Mouse (Mus musculus): ENCODE results near the gene Sept12. TPM values are rescaled to one million over a fixed set of nuclear protein-coding genes. Genes with fewer than 3 reads are reported as not detected.

The Sept12 gene
- polyA plus RNA-seq, 1 experiment from 2014 or later = not detected

DNA sequence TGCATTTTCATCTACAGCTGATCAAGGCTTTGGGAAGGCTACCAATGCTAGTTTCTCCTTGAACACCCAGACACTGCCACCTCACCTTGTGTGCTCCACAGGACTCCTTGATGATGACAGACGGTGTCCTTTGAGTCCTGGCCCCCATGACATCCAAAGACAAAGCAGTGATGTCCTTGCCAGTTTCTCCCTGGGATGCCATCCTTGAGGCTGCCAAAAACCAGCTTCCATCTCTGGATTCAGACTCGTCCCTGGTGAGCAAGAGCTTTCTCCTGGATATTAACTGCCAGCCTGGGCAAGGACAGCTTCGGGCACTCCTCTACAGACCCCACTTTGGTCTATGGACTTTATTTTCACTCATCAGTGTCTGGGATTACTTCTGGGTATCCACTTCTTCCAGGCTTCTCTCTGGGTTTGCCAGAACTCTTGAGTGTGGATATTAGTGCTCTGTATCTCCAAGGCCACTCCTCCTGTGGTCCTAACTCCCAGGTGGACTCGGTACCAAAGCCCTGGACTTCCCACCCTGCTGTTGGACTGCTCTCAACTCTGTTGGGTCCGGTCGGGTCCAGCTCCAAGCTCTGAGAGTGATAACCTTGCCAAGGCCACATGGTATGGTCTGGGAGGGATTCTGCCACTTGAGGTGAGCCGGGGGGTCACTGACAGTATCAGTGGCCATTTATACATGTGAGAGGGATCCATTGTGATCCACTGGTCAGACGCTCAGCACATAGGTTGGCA lies 32.1 kb downstream of the Sept12 start:
- H3K27ac ChIP-seq (ENCODE audit: low read length) = no peak overlapping the region
- no peaks in the 10 kb centered on the region for H3K9me3 ChIP-seq (replicated peaks; ENCODE audit: control insufficient read depth, low read length, poor library complexity, severe bottlenecking)
- H3K27me3 ChIP-seq (ENCODE audit: control insufficient read depth, insufficient read depth, low read depth, low read length) = no peaks in the 10 kb centered on the region
- peaks cover 16% of the 10 kb centered on the region for H3K4me1 ChIP-seq (ENCODE audit: control insufficient read depth, insufficient read depth, low read length)
- 89% methylated on average over 8 of the region's 8 CpGs for WGBS
- no peaks in the 10 kb centered on the region for H3K36me3 ChIP-seq (ENCODE audit: control insufficient read depth, insufficient read depth, low read length)
- H3K9ac ChIP-seq (ENCODE audit: low read depth, low read length) = no peak overlapping the region
- no peak for ATAC-seq
- H3K4me2 ChIP-seq (ENCODE audit: low read length) = no peak overlapping the region
- no peak overlapping the region for H3K4me3 ChIP-seq (ENCODE audit: low read depth, low read length)

GRCm38 (mm10) chr16:4964731-4965391 lies 32.8 kb downstream of the Sept12 start:
- peak overlapping the region; percentile 90 for H3K27ac ChIP-seq (ENCODE audit: low read length)
- no peaks in the 10 kb centered on the region for H3K9me3 ChIP-seq (replicated peaks; ENCODE audit: control insufficient read depth, low read length, poor library complexity, severe bottlenecking)
- H3K4me2 ChIP-seq (ENCODE audit: low read length) = peak overlapping the region; percentile 82
- no peaks in the 10 kb centered on the region for H3K27me3 ChIP-seq (ENCODE audit: control insufficient read depth, insufficient read depth, low read depth, low read length)
- peak overlapping the region; percentile 90 for H3K4me3 ChIP-seq (ENCODE audit: low read depth, low read length)
- ATAC-seq = peak; percentile 46
- H3K36me3 ChIP-seq (ENCODE audit: control insufficient read depth, insufficient read depth, low read length) = no peaks in the 10 kb centered on the region
- H3K9ac ChIP-seq (ENCODE audit: low read depth, low read length) = peak overlapping the region; percentile 86
- WGBS = 23% methylated on average over 13 of the region's 13 CpGs
- peaks cover 16% of the 10 kb centered on the region for H3K4me1 ChIP-seq (ENCODE audit: control insufficient read depth, insufficient read depth, low read length)

DNA sequence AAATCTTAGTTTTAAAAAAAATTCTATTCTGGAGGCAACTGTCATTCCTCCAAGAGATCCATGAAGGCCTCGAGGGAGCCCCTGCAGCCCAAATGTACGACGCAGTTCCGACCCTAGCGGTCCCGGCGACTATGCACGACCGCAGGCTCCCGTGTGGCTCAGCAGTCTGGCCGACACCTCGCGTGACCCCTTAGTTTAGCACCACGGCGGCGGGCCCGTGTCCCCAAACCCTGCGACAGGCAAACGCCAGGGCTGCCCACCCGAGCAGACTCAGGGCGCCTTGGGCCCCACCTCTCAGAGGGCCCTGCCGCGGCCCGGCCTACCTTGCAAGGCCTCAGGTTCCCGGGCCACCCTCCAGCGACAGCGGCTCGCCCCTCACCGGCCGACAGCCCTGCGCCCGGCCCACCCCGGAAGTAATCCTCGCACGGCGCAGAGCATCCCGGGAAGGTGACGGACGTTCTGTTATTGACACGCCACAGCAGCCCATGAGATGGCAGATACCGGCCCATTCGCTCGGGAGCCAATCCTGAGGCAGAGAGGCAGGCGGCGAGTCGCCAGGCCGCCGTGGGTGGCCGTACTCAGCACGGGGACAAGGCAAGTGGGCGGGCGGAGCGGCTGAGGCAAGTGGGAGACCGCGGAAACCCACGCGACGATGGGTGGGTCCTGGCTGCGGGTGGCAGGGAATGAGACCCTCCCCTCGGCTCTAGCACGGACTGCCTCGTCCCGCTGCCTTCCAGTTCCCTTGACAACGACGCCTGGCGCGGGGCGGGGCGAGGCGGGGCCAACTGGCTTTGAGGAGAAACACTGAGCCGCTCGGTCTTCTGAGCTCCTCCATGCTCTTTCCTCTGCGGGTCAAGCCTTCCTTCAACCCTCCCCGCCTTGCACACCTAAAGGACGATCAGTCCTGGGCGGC lies 33.6 kb downstream of the Sept12 start, which contains the start of gene Anks3:
Gene Anks3, minus strand, starts transcription at position 409 of the 913 bp plus-strand sequence.
- WGBS = under 1% methylated on average over 75 of the region's 76 CpGs
- H3K27ac ChIP-seq (ENCODE audit: low read length) = peak within 1 kb of the TSS; percentile 90
- no peaks in the 10 kb centered on the region for H3K27me3 ChIP-seq (ENCODE audit: control insufficient read depth, insufficient read depth, low read depth, low read length)
- no peaks in the 10 kb centered on the region for H3K9me3 ChIP-seq (replicated peaks; ENCODE audit: control insufficient read depth, low read length, poor library complexity, severe bottlenecking)
- peak within 1 kb of the TSS; percentile 86 for H3K9ac ChIP-seq (ENCODE audit: low read depth, low read length)
- H3K36me3 ChIP-seq (ENCODE audit: control insufficient read depth, insufficient read depth, low read length) = no peaks in the 10 kb centered on the region
- peaks cover 16% of the 10 kb centered on the region for H3K4me1 ChIP-seq (ENCODE audit: control insufficient read depth, insufficient read depth, low read length)
- peak; percentile 99 for ATAC-seq
- H3K4me3 ChIP-seq (ENCODE audit: low read depth, low read length) = peak within 1 kb of the TSS; percentile 90
- H3K4me2 ChIP-seq (ENCODE audit: low read length) = peak within 1 kb of the TSS; percentile 82

DNA sequence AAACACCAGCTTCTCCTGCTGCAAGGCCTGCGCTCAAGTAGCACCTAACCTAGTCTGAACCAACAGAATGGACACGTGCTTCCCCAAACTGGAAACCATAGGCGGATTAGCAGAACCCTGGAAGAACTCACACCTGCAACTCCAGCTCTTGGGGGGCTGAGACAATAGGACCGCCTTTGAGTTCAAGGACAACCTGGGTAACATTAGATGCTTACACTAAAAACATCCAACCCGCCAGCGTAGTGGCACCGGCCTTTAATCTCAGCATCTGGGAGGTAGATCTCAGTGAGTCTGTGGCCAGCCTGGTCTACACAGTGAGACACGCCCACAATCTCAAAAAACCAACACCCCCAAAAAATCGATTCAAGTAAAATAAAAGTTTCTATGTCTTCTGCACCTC lies 34.3 kb downstream of the Sept12 start:
- no peak for ATAC-seq
- 41% methylated on average over 9 of the region's 9 CpGs for WGBS
- Histone ChIP-seq H3K4me2 (ENCODE audit: low read length) (peak overlapping the region; percentile 82), H3K4me3 (ENCODE audit: low read depth, low read length) (peak overlapping the region; percentile 90), H3K4me1 (ENCODE audit: control insufficient read depth, insufficient read depth, low read length) (peaks cover 16% of the 10 kb centered on the region), H3K9ac (ENCODE audit: low read depth, low read length) (peak overlapping the region; percentile 86), H3K27ac (ENCODE audit: low read length) (no peak overlapping the region), H3K9me3 (replicated peaks; ENCODE audit: control insufficient read depth, low read length, poor library complexity, severe bottlenecking) (no peaks in the 10 kb centered on the region), H3K27me3 (ENCODE audit: control insufficient read depth, insufficient read depth, low read depth, low read length) (no peaks in the 10 kb centered on the region), H3K36me3 (ENCODE audit: control insufficient read depth, insufficient read depth, low read length) (no peaks in the 10 kb centered on the region)

- Histone ChIP-seq H3K4me1 (ENCODE audit: control insufficient read depth, insufficient read depth, low read length) (peaks cover 16% of the 10 kb centered on the region), H3K4me3 (ENCODE audit: low read depth, low read length) (no peak overlapping the region), H3K4me2 (ENCODE audit: low read length) (no peak overlapping the region), H3K36me3 (ENCODE audit: control insufficient read depth, insufficient read depth, low read length) (peaks cover 7% of the 10 kb centered on the region), H3K27ac (ENCODE audit: low read length) (no peak overlapping the region), H3K9me3 (replicated peaks; ENCODE audit: control insufficient read depth, low read length, poor library complexity, severe bottlenecking) (no peaks in the 10 kb centered on the region), H3K9ac (ENCODE audit: low read depth, low read length) (no peak overlapping the region), H3K27me3 (ENCODE audit: control insufficient read depth, insufficient read depth, low read depth, low read length) (no peaks in the 10 kb centered on the region)
- ATAC-seq = no peak
- 88% methylated on average over 8 of the region's 8 CpGs for WGBS
These were observed 37.4 kb downstream of the Sept12 start for GRCm38 (mm10) chr16:4960260-4960659.

DNA sequence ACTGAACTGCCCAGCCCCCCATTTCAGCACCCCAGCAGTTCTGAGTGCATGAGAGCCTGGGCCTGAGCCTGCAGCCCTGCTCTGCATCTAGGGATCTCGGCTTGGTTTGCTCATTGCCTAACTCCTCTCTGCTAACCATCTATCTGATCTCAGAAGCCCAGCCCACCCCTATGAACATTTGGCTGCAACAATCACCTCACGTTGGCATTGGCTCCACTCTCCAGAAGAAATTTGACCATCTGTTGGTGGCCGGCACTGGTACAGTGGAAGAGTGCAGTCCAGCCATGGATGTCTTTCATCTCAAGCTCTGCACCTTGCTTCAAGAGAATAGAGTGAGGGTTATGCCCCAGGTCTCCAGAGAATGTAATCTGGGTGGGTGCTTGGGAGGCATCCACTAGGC lies 40.2 kb downstream of the Sept12 start:
- Histone ChIP-seq H3K4me1 (ENCODE audit: control insufficient read depth, insufficient read depth, low read length) (peaks cover 6% of the 10 kb centered on the region), H3K4me2 (ENCODE audit: low read length) (no peak overlapping the region), H3K27ac (ENCODE audit: low read length) (no peak overlapping the region), H3K36me3 (ENCODE audit: control insufficient read depth, insufficient read depth, low read length) (peaks cover 22% of the 10 kb centered on the region), H3K4me3 (ENCODE audit: low read depth, low read length) (no peak overlapping the region), H3K27me3 (ENCODE audit: control insufficient read depth, insufficient read depth, low read depth, low read length) (no peaks in the 10 kb centered on the region), H3K9me3 (replicated peaks; ENCODE audit: control insufficient read depth, low read length, poor library complexity, severe bottlenecking) (no peaks in the 10 kb centered on the region), H3K9ac (ENCODE audit: low read depth, low read length) (no peak overlapping the region)
- 97% methylated on average over 3 of the region's 3 CpGs for WGBS
- ATAC-seq = no peak

DNA sequence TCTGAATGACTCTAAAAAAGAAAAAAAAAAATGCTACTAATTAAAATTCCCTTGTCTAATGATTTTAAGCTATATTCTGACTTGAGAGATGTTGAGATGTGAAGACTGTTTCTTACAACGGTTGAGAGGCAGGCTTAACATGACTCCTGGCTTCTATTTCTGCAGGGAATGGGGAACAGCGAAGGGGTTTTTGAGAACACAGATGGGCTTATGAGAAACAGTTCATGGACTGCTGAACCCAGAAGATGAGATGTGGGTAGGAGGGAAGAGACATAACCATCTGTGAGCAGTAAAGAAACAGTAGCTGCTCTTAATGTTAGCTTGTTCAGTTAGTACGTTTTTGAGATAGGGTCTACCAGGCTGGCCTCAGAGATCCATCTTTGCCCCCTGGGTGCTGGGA lies 41.0 kb downstream of the Sept12 start:
- Histone ChIP-seq H3K27ac (ENCODE audit: low read length) (no peak overlapping the region), H3K27me3 (ENCODE audit: control insufficient read depth, insufficient read depth, low read depth, low read length) (no peaks in the 10 kb centered on the region), H3K36me3 (ENCODE audit: control insufficient read depth, insufficient read depth, low read length) (peaks cover 28% of the 10 kb centered on the region), H3K4me1 (ENCODE audit: control insufficient read depth, insufficient read depth, low read length) (no peaks in the 10 kb centered on the region), H3K9me3 (replicated peaks; ENCODE audit: control insufficient read depth, low read length, poor library complexity, severe bottlenecking) (no peaks in the 10 kb centered on the region), H3K9ac (ENCODE audit: low read depth, low read length) (no peak overlapping the region), H3K4me2 (ENCODE audit: low read length) (no peak overlapping the region), H3K4me3 (ENCODE audit: low read depth, low read length) (no peak overlapping the region)
- 92% methylated on average over 3 of the region's 3 CpGs for WGBS
- ATAC-seq = no peak

- Histone ChIP-seq H3K36me3 (ENCODE audit: control insufficient read depth, insufficient read depth, low read length) (peaks cover 41% of the 10 kb centered on the region), H3K9ac (ENCODE audit: low read depth, low read length) (no peak overlapping the region), H3K4me3 (ENCODE audit: low read depth, low read length) (no peak overlapping the region), H3K4me1 (ENCODE audit: control insufficient read depth, insufficient read depth, low read length) (no peaks in the 10 kb centered on the region), H3K9me3 (replicated peaks; ENCODE audit: control insufficient read depth, low read length, poor library complexity, severe bottlenecking) (no peaks in the 10 kb centered on the region), H3K27ac (ENCODE audit: low read length) (no peak overlapping the region), H3K4me2 (ENCODE audit: low read length) (no peak overlapping the region), H3K27me3 (ENCODE audit: control insufficient read depth, insufficient read depth, low read depth, low read length) (no peaks in the 10 kb centered on the region)
- 85% methylated on average over 4 of the region's 4 CpGs for WGBS
- ATAC-seq = no peak
These were observed 50.3 kb downstream of the Sept12 start for GRCm38 (mm10) chr16:4947378-4947777.

All from midbrain, embryonic 16.5 days (tissue).